Mouse (Mus musculus) heart, embryonic 12.5 days (tissue): ENCODE results near the gene Txnip. TPM values are rescaled to one million over a fixed set of nuclear protein-coding genes. Genes with fewer than 3 reads are reported as not detected.
A peak's percentile ranks its signal among the peaks of the same experiment; 100 is the strongest.
"Not testable (repeated sequence)": the region's sequence is repeated elsewhere in the genome, so short reads cannot be mapped to it uniquely, and the experiment has no call there.

Experiments
- ATAC-seq: fragments of 200-750 bp; cut with Nextera tagmentation; 2 replicates; pipeline ENCODE4 v1.8.0; 2017; ENCODE audit warnings: moderate TSS enrichment, moderate library complexity; ENCODE audit not compliant: insufficient number of reproducible peaks, low FRiP score
- H3K27ac ChIP-seq: fragments of 300-500 bp; sonication (generic); 2 replicates; pipeline ENCODE4 v1.5.1; 2016; ENCODE audit warnings: mild to moderate bottlenecking, moderate library complexity; ENCODE audit not compliant: poor library complexity, severe bottlenecking
- H3K27me3 ChIP-seq: fragments of 300-500 bp; sonication (generic); replicated peaks from 2 replicates; pipeline ENCODE4 v1.6.1; 2016; ENCODE audit warnings: mild to moderate bottlenecking, moderate library complexity
- H3K36me3 ChIP-seq: fragments of 300-500 bp; sonication (generic); 2 replicates; pipeline ENCODE4 v1.6.1; 2016; ENCODE audit warnings: mild to moderate bottlenecking, moderate library complexity
- H3K4me1 ChIP-seq: fragments of 300-500 bp; sonication (generic); replicated peaks from 2 replicates; pipeline ENCODE4 v1.6.1; 2016; ENCODE audit warnings: mild to moderate bottlenecking
- H3K4me2 ChIP-seq: fragments of 300-500 bp; sonication (generic); 2 replicates; pipeline ENCODE4 v1.6.1; 2016; ENCODE audit warnings: mild to moderate bottlenecking, moderate library complexity
- H3K4me3 ChIP-seq: fragments of 300-500 bp; sonication (generic); 2 replicates; pipeline ENCODE4 v1.5.1; 2016; ENCODE audit warnings: mild to moderate bottlenecking
- H3K9ac ChIP-seq: fragments of 300-500 bp; sonication (generic); 2 replicates; pipeline ENCODE4 v1.6.1; 2016; ENCODE audit warnings: mild to moderate bottlenecking, moderate library complexity
- H3K9me3 ChIP-seq: fragments of 300-500 bp; sonication (generic); replicated peaks from 2 replicates; pipeline ENCODE4 v1.6.1; 2016; ENCODE audit warnings: mild to moderate bottlenecking, moderate library complexity
- WGBS: fragments of 180-500 bp; shearing (Covaris S2); methylation state at CpG from one replicate; pipeline ENCODE4 v1.1.7; 2016; 5-methylcytosine and 5-hydroxymethylcytosine counted together
- polyA plus RNA-seq: library from polyadenylated mRNA; unstranded; fragments of >200 nt; fragmentation: Nextera tagmentation; extraction: Ambion mirVana; gene quantifications from 2 replicates; pipeline ENCODE4 v1.2.1, GENCODE M21; 2016

The Txnip gene
- polyA plus RNA-seq, result 144 and 150 TPM in 2 replicates

DNA sequence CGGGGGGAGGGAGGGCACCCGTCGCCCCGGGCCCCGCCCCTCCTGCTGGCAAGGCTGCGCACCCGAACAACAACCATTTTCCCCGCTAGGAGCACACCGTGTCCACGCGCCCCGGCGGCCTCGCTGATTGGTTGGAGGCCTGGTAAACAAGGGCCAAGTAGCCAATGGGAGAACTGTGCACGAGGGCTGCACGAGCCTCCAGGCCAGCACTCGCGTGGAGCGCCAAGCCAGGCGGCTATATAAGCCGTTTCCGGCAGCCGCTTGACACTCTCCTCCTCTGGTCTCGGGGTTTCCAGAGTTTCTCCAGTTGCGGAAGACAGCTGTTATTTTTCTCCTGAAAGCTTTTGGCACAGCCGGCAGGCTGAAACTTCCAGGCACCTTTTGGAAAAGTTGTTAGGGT lies at the start of gene Txnip:
Gene Txnip (plus strand): TSS at position 264 of the 400 bp plus-strand sequence.
- Histone ChIP-seq H3K4me2 (peak within 1 kb of the TSS; percentile 92), H3K4me1 (peaks cover 45% of the 10 kb centered on the region), H3K4me3 (peak within 1 kb of the TSS; percentile 78), H3K27ac (peak within 1 kb of the TSS; percentile 97), H3K9me3 (no peaks in the 10 kb centered on the region), H3K9ac (peak within 1 kb of the TSS; percentile 93), H3K27me3 (no peaks in the 10 kb centered on the region), H3K36me3 (peaks cover 31% of the 10 kb centered on the region)
- ATAC-seq, result peak; percentile 99
- 1% methylated on average over 26 of the region's 26 CpGs for WGBS

DNA sequence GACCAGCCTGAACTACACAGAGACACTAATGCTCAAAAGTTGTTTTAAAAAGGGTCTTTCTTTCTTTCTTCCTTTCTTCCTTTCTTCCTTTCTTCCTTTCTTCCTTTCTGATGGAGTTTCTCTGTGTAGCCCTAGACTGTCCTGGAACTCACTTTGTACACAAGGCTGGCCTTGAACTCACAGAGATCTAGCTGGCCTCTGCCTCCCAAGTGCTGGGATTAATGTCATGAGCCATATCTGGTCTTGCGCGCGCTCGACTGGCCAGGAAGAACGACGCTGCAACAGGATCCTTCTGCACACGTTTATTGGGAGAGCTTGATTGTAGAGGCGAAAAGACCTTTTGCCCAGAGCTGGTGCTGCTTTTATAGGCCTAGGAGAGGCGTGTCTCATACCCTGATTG lies 49.8 kb upstream of the Txnip start:
- ATAC-seq, result not testable (repeated sequence)

DNA sequence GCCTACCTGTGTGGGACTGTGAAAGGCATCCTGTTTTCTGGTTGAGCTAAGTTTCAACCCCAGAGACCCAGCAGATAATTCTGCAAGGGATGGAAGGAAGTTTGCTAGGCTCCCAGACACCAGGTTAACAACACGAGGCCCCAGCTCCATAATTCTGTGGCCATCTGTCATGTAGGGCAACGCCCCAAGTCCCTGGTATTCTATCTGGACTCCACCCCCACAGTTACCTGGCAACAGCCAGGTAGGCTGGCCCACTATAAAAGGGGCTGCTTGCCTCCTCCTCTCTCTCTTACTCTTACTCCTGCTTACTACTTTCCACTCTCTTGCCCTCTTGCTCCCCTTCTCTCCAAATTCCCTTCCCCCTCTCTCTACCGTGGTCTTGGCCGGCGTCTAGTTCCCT lies 37.6 kb upstream of the Txnip start:
- Histone ChIP-seq H3K4me1 (peaks cover 14% of the 10 kb centered on the region), H3K4me2 (no peak overlapping the region), H3K9me3 (no peaks in the 10 kb centered on the region), H3K27ac (no peak overlapping the region), H3K36me3 (no peaks in the 10 kb centered on the region), H3K4me3 (no peak overlapping the region), H3K27me3 (no peaks in the 10 kb centered on the region), H3K9ac (no peak overlapping the region)
- ATAC-seq, result no peak
- 50% methylated on average over 5 of the region's 5 CpGs for WGBS

More for the DNA sequence above, 49.8 kb upstream of the Txnip start:
- not testable (repeated sequence) for H3K4me2 ChIP-seq, H3K9ac ChIP-seq, H3K27me3 ChIP-seq, H3K4me1 ChIP-seq, H3K27ac ChIP-seq, H3K4me3 ChIP-seq, H3K36me3 ChIP-seq, H3K9me3 ChIP-seq
- 89% methylated on average over 8 of the region's 9 CpGs for WGBS

DNA sequence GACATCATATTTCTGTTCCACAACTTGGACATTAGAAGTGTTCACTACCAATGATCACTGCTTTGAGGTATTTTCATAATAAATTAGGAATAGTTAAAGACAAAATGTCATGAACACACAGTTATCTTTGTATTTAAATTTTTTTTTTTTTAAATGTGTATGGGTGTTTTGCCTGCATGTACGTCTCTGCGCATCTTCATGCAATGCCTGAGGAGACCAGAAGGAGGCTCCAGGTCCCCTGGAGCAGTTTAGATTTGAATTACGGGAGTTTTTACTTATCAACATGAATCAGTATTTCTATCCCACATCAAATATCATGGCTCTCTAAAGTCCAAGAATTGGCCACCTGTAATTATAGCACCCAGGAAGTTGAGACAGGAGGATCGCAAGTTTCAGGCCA lies 35.6 kb upstream of the Txnip start:
- 62% methylated on average over 4 of the region's 4 CpGs for WGBS
- H3K4me2 ChIP-seq, result no peak overlapping the region
- no peak overlapping the region for H3K4me3 ChIP-seq
- no peak for ATAC-seq
- H3K4me1 ChIP-seq, result peaks cover 32% of the 10 kb centered on the region
- no peak overlapping the region for H3K27ac ChIP-seq
- peaks cover 14% of the 10 kb centered on the region for H3K27me3 ChIP-seq
- H3K9ac ChIP-seq, result no peak overlapping the region
- H3K36me3 ChIP-seq, result no peaks in the 10 kb centered on the region
- H3K9me3 ChIP-seq, result no peaks in the 10 kb centered on the region

DNA sequence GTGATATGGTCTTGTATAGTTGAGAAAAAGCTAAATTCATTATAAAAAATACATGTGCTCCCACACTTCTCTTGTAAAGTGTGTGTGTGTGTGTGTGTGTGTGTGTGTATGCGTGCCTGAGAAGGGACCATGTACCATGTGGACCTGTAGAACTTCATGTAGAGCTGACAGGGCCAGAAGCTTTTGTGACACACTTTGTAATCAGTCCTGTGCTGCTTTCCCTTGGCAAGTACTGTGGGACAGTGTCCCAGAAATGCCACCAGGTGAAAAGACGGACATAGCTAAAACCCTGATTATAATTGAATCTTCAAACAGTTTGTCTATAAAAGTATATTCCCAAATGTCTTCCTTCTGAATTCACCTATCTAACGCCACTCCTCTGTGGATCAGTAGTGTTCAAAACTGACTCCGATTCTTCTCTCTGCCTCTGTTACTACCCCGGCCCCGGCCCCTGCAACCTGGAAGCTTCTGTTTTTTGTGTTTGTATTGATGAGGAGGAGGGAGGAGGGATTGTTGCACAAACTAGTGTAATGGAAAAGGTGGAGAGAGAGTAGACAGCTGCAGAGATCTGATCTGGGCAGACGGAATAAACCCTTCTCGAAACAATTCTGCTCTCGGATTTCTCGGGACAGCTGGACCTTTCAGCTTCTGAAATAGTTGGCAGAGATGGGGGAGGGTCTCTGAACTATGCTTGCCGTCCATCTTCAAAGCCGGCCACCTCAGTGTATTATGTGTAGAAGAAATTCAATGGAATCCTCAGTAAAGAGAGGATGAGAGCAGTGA lies 33.5 kb upstream of the Txnip start:
- WGBS, result 55% methylated on average over 12 of the region's 12 CpGs
- H3K9ac ChIP-seq, result no peak overlapping the region
- H3K4me2 ChIP-seq, result peak overlapping the region; percentile 44
- H3K4me1 ChIP-seq, result peaks cover 43% of the 10 kb centered on the region
- ATAC-seq, result no peak
- peaks cover 33% of the 10 kb centered on the region for H3K27me3 ChIP-seq
- H3K36me3 ChIP-seq, result no peaks in the 10 kb centered on the region
- no peak overlapping the region for H3K27ac ChIP-seq
- no peak overlapping the region for H3K4me3 ChIP-seq
- no peaks in the 10 kb centered on the region for H3K9me3 ChIP-seq

DNA sequence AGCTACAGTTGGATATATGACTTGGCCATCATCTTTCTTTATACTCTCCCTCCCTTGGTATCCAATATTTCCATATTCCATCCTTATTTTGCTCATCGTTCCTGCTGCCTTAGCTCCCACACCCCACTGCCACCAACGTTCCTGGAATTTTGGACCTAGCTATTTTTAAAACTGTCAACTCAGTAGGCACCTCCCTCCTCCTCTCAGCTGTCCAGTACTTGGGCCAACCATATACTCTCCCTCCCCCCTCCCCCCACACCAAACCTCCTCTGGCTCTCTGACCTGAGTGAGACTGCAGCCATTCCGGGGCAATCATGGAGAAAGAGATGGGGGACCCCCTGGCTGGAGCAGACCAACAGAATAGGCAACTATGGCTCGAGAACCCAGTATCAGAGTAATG lies 32.8 kb upstream of the Txnip start, which contains the start of gene Hfe2:
Gene Hfe2 (plus strand): TSS at position 259 of the 400 bp plus-strand sequence.
- 38% methylated on average over 4 of the region's 4 CpGs for WGBS
- no peak for ATAC-seq
- Histone ChIP-seq H3K9me3 (no peaks in the 10 kb centered on the region), H3K4me3 (no peak within 1 kb of the TSS), H3K4me2 (peak within 1 kb of the TSS; percentile 44), H3K9ac (no peak within 1 kb of the TSS), H3K27me3 (peaks cover 36% of the 10 kb centered on the region), H3K27ac (no peak within 1 kb of the TSS), H3K36me3 (no peaks in the 10 kb centered on the region), H3K4me1 (peaks cover 43% of the 10 kb centered on the region)

DNA sequence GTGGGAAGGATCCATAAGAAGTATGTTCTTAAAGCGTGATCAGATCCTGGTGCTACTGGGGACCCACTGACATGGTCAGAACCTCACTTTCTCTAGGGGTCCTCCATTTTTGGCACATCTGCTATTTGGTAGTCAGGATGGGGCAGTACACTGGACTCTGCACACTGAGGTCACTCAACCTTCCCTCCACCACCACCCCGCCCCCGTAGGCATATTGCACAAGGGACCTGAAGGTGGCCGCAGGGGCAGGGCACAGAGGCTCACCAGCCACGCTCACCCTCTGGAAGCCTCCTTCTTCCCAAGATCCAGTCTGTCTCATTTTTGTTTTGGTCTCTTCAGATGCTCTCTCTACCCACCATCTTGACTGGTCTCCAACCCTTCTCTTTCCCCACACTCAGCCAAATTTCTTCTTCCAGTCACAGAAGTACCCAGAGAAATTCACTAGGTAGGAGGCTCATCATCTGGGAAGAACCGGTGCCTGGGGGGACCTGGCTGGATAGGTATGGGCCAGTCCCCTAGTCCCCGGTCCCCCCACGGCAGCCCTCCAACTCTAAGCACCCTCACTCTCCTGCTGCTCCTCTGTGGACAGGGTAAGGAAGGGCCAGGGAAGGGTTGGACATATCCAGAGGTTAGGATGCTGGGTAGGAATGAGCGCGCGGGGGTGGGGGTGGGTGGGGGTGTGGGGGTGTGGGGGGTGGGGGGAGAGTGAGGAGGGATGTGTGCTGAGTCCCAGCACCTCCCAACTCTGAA lies 31.6 kb upstream of the Txnip start:
- Histone ChIP-seq H3K27me3 (peaks cover 36% of the 10 kb centered on the region), H3K4me2 (peak overlapping the region; percentile 91), H3K36me3 (no peaks in the 10 kb centered on the region), H3K9ac (0 out of 2 replicates have a peak overlapping the region, but pooled peaks have one; percentile 70), H3K4me1 (peaks cover 39% of the 10 kb centered on the region), H3K9me3 (no peaks in the 10 kb centered on the region), H3K27ac (no peak overlapping the region), H3K4me3 (peak overlapping the region; percentile 52)
- 71% methylated on average over 11 of the region's 11 CpGs for WGBS
- ATAC-seq, result no peak

DNA sequence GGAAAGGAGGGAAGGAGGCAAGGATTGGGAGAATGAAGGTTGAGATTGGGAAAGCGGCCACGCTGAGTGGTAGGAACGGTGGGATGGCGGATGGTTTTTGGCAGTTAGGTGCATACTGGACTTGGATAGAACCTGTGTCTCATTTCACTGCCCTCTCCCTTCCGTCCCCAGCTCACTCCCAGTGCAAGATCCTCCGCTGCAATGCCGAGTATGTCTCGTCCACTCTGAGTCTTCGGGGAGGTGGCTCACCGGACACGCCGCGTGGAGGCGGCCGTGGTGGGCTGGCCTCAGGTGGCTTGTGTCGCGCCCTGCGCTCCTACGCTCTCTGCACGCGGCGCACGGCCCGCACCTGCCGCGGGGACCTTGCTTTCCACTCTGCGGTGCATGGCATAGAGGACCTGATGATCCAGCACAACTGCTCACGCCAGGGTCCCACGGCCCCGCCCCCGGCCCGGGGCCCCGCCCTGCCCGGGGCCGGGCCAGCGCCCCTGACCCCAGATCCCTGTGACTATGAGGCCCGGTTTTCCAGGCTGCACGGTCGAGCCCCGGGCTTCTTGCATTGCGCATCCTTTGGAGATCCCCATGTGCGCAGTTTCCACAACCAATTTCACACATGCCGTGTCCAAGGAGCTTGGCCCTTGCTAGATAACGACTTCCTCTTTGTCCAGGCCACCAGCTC lies 30.8 kb upstream of the Txnip start:
- H3K27ac ChIP-seq, result no peak overlapping the region
- H3K4me2 ChIP-seq, result peak overlapping the region; percentile 91
- no peaks in the 10 kb centered on the region for H3K9me3 ChIP-seq
- peaks cover 39% of the 10 kb centered on the region for H3K4me1 ChIP-seq
- 0 out of 2 replicates have a peak, but pooled peaks have one; percentile 57 for ATAC-seq
- H3K27me3 ChIP-seq, result peaks cover 41% of the 10 kb centered on the region
- peak overlapping the region; percentile 70 for H3K9ac ChIP-seq
- peak overlapping the region; percentile 52 for H3K4me3 ChIP-seq
- 6% methylated on average over 44 of the region's 44 CpGs for WGBS
- H3K36me3 ChIP-seq, result no peaks in the 10 kb centered on the region

DNA sequence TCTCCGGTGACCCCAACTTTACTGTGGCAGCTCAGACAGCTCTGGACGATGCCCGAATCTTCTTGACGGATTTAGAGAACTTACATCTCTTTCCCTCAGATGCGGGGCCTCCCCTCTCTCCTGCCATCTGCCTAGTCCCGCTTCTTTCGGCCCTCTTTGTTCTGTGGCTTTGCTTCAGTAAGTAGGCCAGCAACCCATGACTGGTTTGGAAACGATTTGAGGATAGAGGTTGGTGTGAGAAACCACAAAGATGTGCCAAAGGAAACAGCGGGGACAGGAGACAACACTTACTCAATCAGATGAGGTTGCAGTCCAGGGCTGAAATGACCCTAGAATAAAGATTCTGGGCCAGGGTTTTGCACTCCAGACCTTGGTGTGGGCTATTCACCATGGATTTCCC lies 29.3 kb upstream of the Txnip start:
- H3K27ac ChIP-seq, result no peak overlapping the region
- H3K4me2 ChIP-seq, result no peak overlapping the region
- WGBS, result 57% methylated on average over 9 of the region's 9 CpGs
- H3K4me3 ChIP-seq, result no peak overlapping the region
- ATAC-seq, result no peak
- H3K36me3 ChIP-seq, result no peaks in the 10 kb centered on the region
- H3K9ac ChIP-seq, result no peak overlapping the region
- H3K4me1 ChIP-seq, result peaks cover 39% of the 10 kb centered on the region
- peaks cover 41% of the 10 kb centered on the region for H3K27me3 ChIP-seq
- no peaks in the 10 kb centered on the region for H3K9me3 ChIP-seq

DNA sequence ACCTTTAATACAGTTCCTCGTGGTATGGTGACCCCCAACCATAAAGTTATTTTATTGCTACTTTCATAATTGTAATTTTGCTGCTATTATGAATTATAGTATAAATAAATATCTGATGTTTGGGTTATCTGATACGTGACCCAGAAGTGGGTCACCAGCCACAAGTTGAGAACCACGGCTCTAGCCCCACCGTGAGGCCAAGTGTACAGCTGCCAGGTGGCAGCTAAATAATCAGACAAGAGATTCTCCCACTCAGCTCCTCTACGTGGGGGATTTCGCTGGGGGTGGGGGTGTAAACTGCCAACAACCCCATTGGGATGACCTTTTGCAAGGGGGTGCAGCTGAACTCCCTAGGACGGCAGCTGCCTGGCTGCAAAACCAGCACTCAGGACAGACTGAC lies 25.7 kb upstream of the Txnip start:
- H3K27ac ChIP-seq, result no peak overlapping the region
- H3K4me3 ChIP-seq, result no peak overlapping the region
- no peaks in the 10 kb centered on the region for H3K9me3 ChIP-seq
- WGBS, result 49% methylated on average over 7 of the region's 7 CpGs
- peaks cover 13% of the 10 kb centered on the region for H3K4me1 ChIP-seq
- no peak overlapping the region for H3K9ac ChIP-seq
- peaks cover 28% of the 10 kb centered on the region for H3K27me3 ChIP-seq
- ATAC-seq, result no peak
- H3K36me3 ChIP-seq, result no peaks in the 10 kb centered on the region
- H3K4me2 ChIP-seq, result no peak overlapping the region

DNA sequence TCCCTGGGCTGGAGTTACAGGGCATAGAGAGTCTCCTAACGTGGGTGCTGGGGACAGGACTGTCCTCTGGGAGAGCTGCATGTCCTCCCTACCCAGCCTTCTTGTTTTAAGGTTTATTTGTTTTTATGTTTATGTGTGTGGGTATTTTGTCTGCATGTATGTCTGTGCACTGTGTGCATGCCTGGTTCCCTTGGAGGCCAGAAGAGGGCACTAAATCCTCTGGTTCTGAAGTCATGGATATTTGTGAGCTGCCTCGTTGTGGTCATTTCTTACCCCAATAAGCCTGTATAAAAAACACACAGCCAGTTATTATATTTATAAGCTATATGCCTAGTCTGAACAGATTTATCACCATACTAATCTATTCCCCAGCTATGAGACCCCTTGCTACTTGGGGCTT lies 23.5 kb upstream of the Txnip start:
- 56% methylated on average over 2 of the region's 2 CpGs for WGBS

More for the DNA sequence above, 23.5 kb upstream of the Txnip start:
- H3K36me3 ChIP-seq, result no peaks in the 10 kb centered on the region
- no peaks in the 10 kb centered on the region for H3K4me1 ChIP-seq
- no peak overlapping the region for H3K4me3 ChIP-seq
- H3K4me2 ChIP-seq, result no peak overlapping the region
- no peaks in the 10 kb centered on the region for H3K9me3 ChIP-seq
- no peak for ATAC-seq
- no peak overlapping the region for H3K9ac ChIP-seq
- H3K27me3 ChIP-seq, result peaks cover 7% of the 10 kb centered on the region
- H3K27ac ChIP-seq, result no peak overlapping the region
